ENCODE assay signal across 10 mouse cellular contexts in genomic region chr8:125291506-125291905, GRCm38 (mm10).
DNase-seq lines count a peak whose midpoint lies in the region; ATAC-seq lines count a peak whose summit lies in the region.
"Had no signal": no experiment of that assay in that cellular context is flagged by ENCODE, and none has a peak within 500 bp of the region (broad histone marks: within the 10 kb centered on the region; RNA-seq: fewer than 3 reads in every experiment).

No protein-coding gene starts in this region.

- no peaks in the 10 kb centered on the region for H3K27me3 ChIP-seq in heart, embryonic 16.5 days (ENCODE audit: control insufficient read depth, insufficient read depth, low read length)
- H3K27me3 ChIP-seq in kidney, embryonic 14.5 days (ENCODE audit: control insufficient read depth, insufficient read depth, low read length) = no peaks in the 10 kb centered on the region
- H3K27me3 ChIP-seq: limb, embryonic 13.5 days had no signal

- WGBS in heart, embryonic 16.5 days = 40% methylated on average over 10 of the region's 10 CpGs
- 56% methylated on average over 10 of the region's 10 CpGs for WGBS in kidney, embryonic 14.5 days

- peaks cover 51% of the 10 kb centered on the region for H3K4me1 ChIP-seq in heart, embryonic 16.5 days (ENCODE audit: control insufficient read depth, insufficient read depth, low read length)
- peaks cover 21% of the 10 kb centered on the region; the same call in 1 of the 2 replicates for H3K4me1 ChIP-seq in kidney, embryonic 14.5 days (ENCODE audit: control insufficient read depth, insufficient read depth, low read length)

- peak overlapping the region; percentile 10; the same call in 1 of the 2 replicates for H3K9ac ChIP-seq in heart, embryonic 16.5 days (ENCODE audit: low read length)
- no peak overlapping the region for H3K9ac ChIP-seq in kidney, embryonic 14.5 days (ENCODE audit: low read depth, low read length)
- H3K9ac ChIP-seq: limb, embryonic 13.5 days had no signal

- peak overlapping the region; percentile 92 for H3K27ac ChIP-seq in heart, embryonic 16.5 days (ENCODE audit: low read length)
- peak overlapping the region; percentile 81; the same call in 1 of the 2 replicates for H3K27ac ChIP-seq in kidney, embryonic 14.5 days (ENCODE audit: low read depth, low read length)
- H3K27ac ChIP-seq: limb, embryonic 13.5 days had no signal

- no peak overlapping the region for H3K4me2 ChIP-seq in heart, embryonic 16.5 days (ENCODE audit: low read depth, low read length)
- H3K4me2 ChIP-seq in kidney, embryonic 14.5 days (replicated peaks; ENCODE audit: low read depth, low read length) = no peak overlapping the region
- H3K4me2 ChIP-seq: limb, embryonic 13.5 days had no signal

- DNase-seq in 3134 (ENCODE audit: extremely low read depth, insufficient read length, low spot score) = peak; percentile 65
- peak; percentile 70 for DNase-seq in ZHBTc4 (ENCODE audit: low read depth, low spot score)
- no peak for DNase-seq in right cerebral cortex, postnatal 10 days (ENCODE audit: low spot score in 2 of 2)
- DNase-seq in thymus, adult 18-20 months = no peak
- DNase-seq: cerebellum, postnatal 10 days; thymus, postnatal 14 days had no signal

- H3K9me3 ChIP-seq in heart, embryonic 16.5 days (replicated peaks; ENCODE audit: control insufficient read depth, low read length) = no peaks in the 10 kb centered on the region
- no peaks in the 10 kb centered on the region for H3K9me3 ChIP-seq in kidney, embryonic 14.5 days (ENCODE audit: control insufficient read depth, low read length)
- H3K9me3 ChIP-seq: limb, embryonic 13.5 days had no signal

- H3K36me3 ChIP-seq in heart, embryonic 16.5 days (ENCODE audit: control insufficient read depth, insufficient read depth) = no peaks in the 10 kb centered on the region
- no peaks in the 10 kb centered on the region for H3K36me3 ChIP-seq in kidney, embryonic 14.5 days (ENCODE audit: control insufficient read depth, insufficient read depth, low read length)
- H3K36me3 ChIP-seq: limb, embryonic 13.5 days had no signal

- no peak overlapping the region for H3K4me3 ChIP-seq in heart, embryonic 16.5 days (ENCODE audit: low read length)
- no peak overlapping the region for H3K4me3 ChIP-seq in kidney, embryonic 14.5 days (ENCODE audit: low read length)
- H3K4me3 ChIP-seq: limb, embryonic 13.5 days had no signal

- peak; percentile 45; the same call in 1 of the 2 replicates for ATAC-seq in heart, embryonic 16.5 days (replicated peaks; ENCODE audit: extremely low read depth, insufficient read depth, low FRiP score)
- ATAC-seq in kidney, embryonic 14.5 days (ENCODE audit: low FRiP score, low TSS enrichment) = no peak
- no peak for ATAC-seq in frontal cortex, adult (ENCODE audit: low TSS enrichment)

Comparison
In these comparisons a context has a peak if more than half of its experiments do, and no peak if none do; other contexts are left out.
1. DNase-seq: peak in 3134 (single experiment) and ZHBTc4 (single experiment); none in right cerebral cortex, postnatal 10 days (0 of 2) and thymus, adult 18-20 months (0 of 2).